Mouse (Mus musculus) cortical plate, adult 2 months (tissue): ENCODE data around the gene Plekhg2. TPM values are rescaled to one million over a fixed set of nuclear protein-coding genes. Genes with fewer than 3 reads are reported as not detected.

ENCODE experiments used
- H3K27ac ChIP-seq: fragments of 200-500 bp; 2 replicates; pipeline ENCODE4 v1.5.1; 2012; ENCODE audit warnings: low read length, control low read depth, inconsistent platforms; ENCODE audit not compliant: insufficient read depth
- H3K4me1 ChIP-seq: fragments of 200-500 bp; 2 replicates; pipeline ENCODE4 v1.6.1; 2011; ENCODE audit warnings: low read length; ENCODE audit not compliant: control insufficient read depth, insufficient read depth
- H3K4me3 ChIP-seq: fragments of 200-500 bp; 2 replicates; pipeline ENCODE4 v1.5.1; 2011; ENCODE audit warnings: mild to moderate bottlenecking, low read length, control low read depth; ENCODE audit not compliant: insufficient read depth
- CTCF ChIP-seq: fragments of 200-500 bp; IDR thresholded peaks from 2 replicates; pipeline ENCODE4 v1.5.1; 2011; ENCODE audit warnings: mild to moderate bottlenecking, control low read depth, low read length; ENCODE audit not compliant: insufficient read depth; ENCODE audit errors: extremely low read depth
- POLR2A ChIP-seq: fragments of 200-500 bp; IDR thresholded peaks from 2 replicates; pipeline ENCODE4 v1.6.1; 2011; ENCODE audit warnings: mild to moderate bottlenecking, low read length, control low read depth; ENCODE audit not compliant: insufficient read depth; ENCODE audit errors: extremely low read depth
- polyA plus RNA-seq: library from polyadenylated mRNA; depleted of rRNA; stranded (reverse); fragments of >200 nt; gene quantifications from 2 replicates; pipeline ENCODE4 v1.2.3, GENCODE M21; 2012; rRNA removed

Plekhg2 gene
- polyA plus RNA-seq, 1 experiment: 4.2 TPM

DNA sequence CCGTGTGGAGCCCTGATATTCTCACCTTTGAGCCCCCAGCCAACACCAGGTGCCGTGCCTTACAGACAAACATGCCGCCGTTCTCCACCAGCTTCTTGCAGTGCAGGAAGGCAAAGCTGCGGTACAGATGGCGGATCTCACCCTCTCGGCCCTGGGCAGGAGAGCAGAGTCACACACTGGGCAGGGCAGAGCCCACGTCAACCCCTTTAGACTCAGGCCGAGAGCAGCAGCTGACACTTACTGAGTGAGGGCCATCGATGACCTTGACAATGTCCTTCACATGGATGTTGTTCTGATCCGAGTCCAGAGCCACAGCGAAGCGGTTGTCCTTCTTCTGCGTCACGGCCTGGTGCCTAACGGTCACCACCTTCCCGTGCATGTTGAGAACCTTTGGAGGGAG lies 53.7 kb downstream of the Plekhg2 start:
- no peaks in the 10 kb centered on the region for H3K4me1 ChIP-seq
- H3K27ac ChIP-seq: no peak overlapping the region
- H3K4me3 ChIP-seq: no peak overlapping the region
- TF ChIP-seq POLR2A: no peak
- no peak for TF ChIP-seq CTCF

DNA sequence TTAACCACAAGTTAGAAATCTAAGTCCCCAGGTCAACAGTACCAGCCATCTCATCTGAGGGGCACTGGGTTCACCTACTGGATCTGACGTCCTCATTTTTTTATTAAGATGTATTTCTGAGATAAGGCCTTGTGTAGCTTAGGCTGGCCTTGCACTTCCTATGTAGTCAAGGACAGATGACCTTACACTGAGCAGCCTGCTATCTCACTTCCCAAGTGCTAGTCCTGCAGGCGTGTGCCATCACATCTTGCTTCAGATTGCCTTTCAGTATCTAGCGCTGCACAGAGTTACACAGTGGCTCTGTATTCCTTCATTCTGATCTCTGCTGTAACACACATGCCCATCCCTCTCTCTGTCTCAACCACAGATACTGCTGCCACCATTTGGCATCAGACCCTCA lies 54.4 kb downstream of the Plekhg2 start:
- no peak overlapping the region for H3K27ac ChIP-seq
- no peak overlapping the region for H3K4me3 ChIP-seq
- H3K4me1 ChIP-seq: no peaks in the 10 kb centered on the region
- TF ChIP-seq CTCF: no peak
- TF ChIP-seq POLR2A: no peak

DNA sequence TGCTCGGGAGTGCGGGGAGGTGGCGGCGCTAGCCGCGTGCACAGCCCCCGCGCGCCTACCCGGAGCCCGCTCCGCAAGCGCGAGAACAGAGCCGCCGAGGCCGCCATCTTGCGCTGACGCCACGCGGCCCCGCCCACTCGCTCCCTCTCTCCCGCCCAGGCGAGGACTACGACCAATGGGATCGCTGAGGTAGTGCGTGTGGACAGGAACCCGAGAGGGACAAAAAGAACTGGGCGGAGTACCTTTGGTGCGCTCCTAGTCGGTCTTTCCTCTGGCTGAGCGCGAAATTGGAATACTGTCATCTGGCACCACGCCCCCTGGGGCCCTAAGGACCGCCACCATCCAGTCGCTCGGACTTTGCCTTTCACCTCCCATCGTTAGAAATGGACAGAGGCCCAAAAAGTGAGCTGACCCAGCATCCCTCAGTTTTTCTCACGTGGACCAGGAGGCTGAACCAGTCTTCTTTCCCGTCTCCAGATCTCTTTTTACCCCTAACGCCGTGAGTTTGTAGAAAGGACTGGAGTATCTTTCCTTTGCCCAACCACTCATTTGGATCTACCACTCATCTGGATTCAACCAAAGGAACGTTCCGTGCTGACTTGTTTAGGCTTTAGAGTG lies 60.4 kb downstream of the Plekhg2 start, which contains the start of gene Timm50:
Gene Timm50, minus strand, starts transcription at position 147 of the 618 bp plus-strand sequence.
- no peak within 1 kb of the TSS for H3K27ac ChIP-seq
- 0 out of 2 replicates have a peak, but pooled peaks cover 1% of the 10 kb centered on the region for H3K4me1 ChIP-seq
- TF ChIP-seq POLR2A (peak; percentile 54; the same call in 1 of the 2 replicates), CTCF (no peak)
- H3K4me3 ChIP-seq: peak within 1 kb of the TSS; percentile 58

DNA sequence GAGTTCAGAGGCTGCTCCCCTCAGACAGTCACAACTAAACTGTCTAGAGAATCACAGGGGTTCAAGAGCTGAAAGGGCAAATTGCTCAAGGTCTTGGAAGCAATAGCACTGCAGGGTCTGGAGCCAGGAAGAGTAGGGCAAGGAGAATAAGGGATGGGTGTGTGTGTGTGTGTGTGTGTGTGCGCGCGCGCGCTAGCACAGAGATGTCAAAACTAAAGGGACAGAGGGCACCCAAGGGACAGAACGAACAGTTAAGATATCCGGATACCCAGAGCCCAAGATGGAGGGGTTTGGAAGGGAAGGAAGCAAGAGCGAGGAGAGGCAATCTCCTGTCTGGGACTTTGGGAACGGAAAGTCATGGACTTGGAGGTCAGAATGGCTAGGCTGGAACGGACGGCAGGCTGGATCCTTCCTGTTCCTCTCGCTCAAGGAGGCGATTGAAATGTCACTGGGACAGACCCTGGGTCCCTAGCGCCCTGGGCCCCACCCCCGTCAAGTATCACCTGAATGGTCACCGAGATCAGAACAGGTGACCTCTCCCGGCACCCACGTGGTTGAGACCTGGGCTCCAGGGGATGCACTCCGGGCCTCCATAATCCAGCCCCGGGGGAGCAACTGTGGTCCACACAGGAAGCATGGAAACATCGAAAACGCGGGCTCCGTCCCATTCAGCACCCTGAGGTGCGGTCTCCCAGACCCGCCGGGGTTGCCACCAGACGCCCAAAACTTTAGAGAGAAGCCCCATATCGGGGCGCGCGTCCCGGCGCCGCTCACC lies 61.1 kb downstream of the Plekhg2 start:
- no peak for TF ChIP-seq CTCF
- TF ChIP-seq POLR2A: no peak
- Histone ChIP-seq H3K4me3 (peak overlapping the region; percentile 58), H3K27ac (no peak overlapping the region), H3K4me1 (0 out of 2 replicates have a peak, but pooled peaks cover 1% of the 10 kb centered on the region)

DNA sequence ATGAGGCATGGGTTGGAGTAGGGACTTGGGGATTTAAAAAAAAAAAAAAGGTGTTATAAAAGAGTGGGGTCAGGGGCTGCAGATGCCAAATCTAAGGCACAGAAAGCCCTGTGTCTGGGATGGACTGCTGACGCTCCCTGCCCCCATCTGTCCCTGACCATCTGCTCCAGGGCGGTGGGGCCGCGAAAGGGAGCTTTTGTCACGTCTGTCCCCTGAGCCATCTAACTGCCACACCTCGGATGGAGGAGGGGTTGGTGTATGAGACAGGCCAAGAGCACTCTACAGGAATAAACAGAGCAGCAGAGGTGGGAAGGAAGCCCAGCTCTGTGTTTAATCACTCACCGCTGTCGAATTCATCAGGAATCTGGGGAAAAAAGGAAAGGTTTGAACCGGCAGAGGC lies 62.7 kb downstream of the Plekhg2 start:
- H3K4me3 ChIP-seq: no peak overlapping the region
- no peak overlapping the region for H3K27ac ChIP-seq
- no peak for TF ChIP-seq CTCF
- TF ChIP-seq POLR2A: no peak
- H3K4me1 ChIP-seq: 0 out of 2 replicates have a peak, but pooled peaks cover 1% of the 10 kb centered on the region

Other genes starting within 250 kb of the Plekhg2 start
- gene 9530053A07Rik, start 243.1 kb downstream of the Plekhg2 start, polyA plus RNA-seq: 0.06 TPM in 1 of 2 replicates, not detected in the other
- 78.3 and 82.6 TPM in 2 replicates for gene Fbl, start 202.9 kb downstream of the Plekhg2 start, polyA plus RNA-seq
- gene Dyrk1b, start 193.1 kb downstream of the Plekhg2 start, polyA plus RNA-seq: 30.7 and 31.1 TPM in 2 replicates
- gene Eid2, start 104.7 kb downstream of the Plekhg2 start, polyA plus RNA-seq: 49.2 and 52.2 TPM in 2 replicates
- gene Eid2b, start 94.9 kb downstream of the Plekhg2 start, polyA plus RNA-seq: 26.4 and 27.0 TPM in 2 replicates
- gene Selenov, start 81.4 kb downstream of the Plekhg2 start, polyA plus RNA-seq: 0.92 and 1.0 TPM in 2 replicates
- gene Dll3, start 70.4 kb downstream of the Plekhg2 start, polyA plus RNA-seq: 2.2 TPM in 2 replicates
- 56.9 and 58.6 TPM in 2 replicates for gene Timm50, start 60.5 kb downstream of the Plekhg2 start, polyA plus RNA-seq
- gene Supt5, start 33.9 kb downstream of the Plekhg2 start, polyA plus RNA-seq: 112 and 113 TPM in 2 replicates
- 648 and 653 TPM in 2 replicates for gene Rps16, start 21.9 kb downstream of the Plekhg2 start, polyA plus RNA-seq
- 3.6 and 3.8 TPM in 2 replicates for gene Zfp36, start 7.7 kb upstream of the Plekhg2 start, polyA plus RNA-seq
- 38.6 and 42.6 TPM in 2 replicates for gene Med29, start 20.1 kb upstream of the Plekhg2 start, polyA plus RNA-seq
- 101 and 108 TPM in 2 replicates for gene Paf1, start 20.4 kb upstream of the Plekhg2 start, polyA plus RNA-seq
- 2.8 and 5.1 TPM in 2 replicates for gene Gmfg, start 64.8 kb upstream of the Plekhg2 start, polyA plus RNA-seq
- gene Lrfn1, start 79.4 kb upstream of the Plekhg2 start, polyA plus RNA-seq: 47.0 and 51.1 TPM in 2 replicates
- not detected in 2 replicates for gene Ifnl2, start 137.9 kb upstream of the Plekhg2 start, polyA plus RNA-seq
- gene Ifnl3, start 150.2 kb upstream of the Plekhg2 start, polyA plus RNA-seq: not detected in 2 replicates
- not detected in 2 replicates for gene Sycn, start 168.3 kb upstream of the Plekhg2 start, polyA plus RNA-seq
- gene Nccrp1, start 174.7 kb upstream of the Plekhg2 start, polyA plus RNA-seq: 0.10 and 0.15 TPM in 2 replicates
- 59.0 and 63.8 TPM in 2 replicates for gene Samd4b, start 225.5 kb upstream of the Plekhg2 start, polyA plus RNA-seq
- gene Pak4, start 225.6 kb upstream of the Plekhg2 start, polyA plus RNA-seq: 8.0 and 8.2 TPM in 2 replicates